ENCODE assay signal across 11 mouse cellular contexts in genomic region chr4:106290201-106290600, GRCm38 (mm10).
"Had no signal": no experiment of that assay in that cellular context is flagged by ENCODE, and none has a peak within 500 bp of the region (broad histone marks: within the 10 kb centered on the region; RNA-seq: fewer than 3 reads in every experiment).

No protein-coding gene starts in this region.

- H3K36me3 ChIP-seq: liver, embryonic 13.5 days had no signal

- H3K27me3 ChIP-seq: liver, embryonic 13.5 days had no signal

- H3K9me3 ChIP-seq: liver, embryonic 13.5 days had no signal

- H3K4me3 ChIP-seq: left cerebral cortex, adult 2 months; liver, embryonic 13.5 days had no signal

- DNase-seq: kidney, postnatal 36 days; layer of hippocampus, postnatal 36 days; liver, embryonic 13.5 days; lung, adult 2 months; lung, postnatal 14 days; lung, postnatal 4 days; midbrain, embryonic 14.5 days; thymus, adult 2 months; thymus, postnatal 14 days; thymus, postnatal 4 days had no signal
